Mouse (Mus musculus) embryonic fibroblast, embryonic 13.5 days (primary cell): ENCODE results near the gene Mrps21.
A peak's percentile ranks its signal among the peaks of the same experiment; 100 is the strongest.

Source experiments
- CTCF ChIP-seq: IDR thresholded peaks from 2 replicates; pipeline ENCODE4 v1.5.1; 2011; ENCODE audit warnings: mild to moderate bottlenecking, control low read depth, low read length, moderate library complexity, borderline replicate concordance; ENCODE audit not compliant: insufficient read depth
- POLR2A ChIP-seq: IDR thresholded peaks from 2 replicates; pipeline ENCODE4 v1.6.1; 2011; ENCODE audit warnings: low read depth, mild to moderate bottlenecking, control low read depth, low read length, moderate library complexity

DNA sequence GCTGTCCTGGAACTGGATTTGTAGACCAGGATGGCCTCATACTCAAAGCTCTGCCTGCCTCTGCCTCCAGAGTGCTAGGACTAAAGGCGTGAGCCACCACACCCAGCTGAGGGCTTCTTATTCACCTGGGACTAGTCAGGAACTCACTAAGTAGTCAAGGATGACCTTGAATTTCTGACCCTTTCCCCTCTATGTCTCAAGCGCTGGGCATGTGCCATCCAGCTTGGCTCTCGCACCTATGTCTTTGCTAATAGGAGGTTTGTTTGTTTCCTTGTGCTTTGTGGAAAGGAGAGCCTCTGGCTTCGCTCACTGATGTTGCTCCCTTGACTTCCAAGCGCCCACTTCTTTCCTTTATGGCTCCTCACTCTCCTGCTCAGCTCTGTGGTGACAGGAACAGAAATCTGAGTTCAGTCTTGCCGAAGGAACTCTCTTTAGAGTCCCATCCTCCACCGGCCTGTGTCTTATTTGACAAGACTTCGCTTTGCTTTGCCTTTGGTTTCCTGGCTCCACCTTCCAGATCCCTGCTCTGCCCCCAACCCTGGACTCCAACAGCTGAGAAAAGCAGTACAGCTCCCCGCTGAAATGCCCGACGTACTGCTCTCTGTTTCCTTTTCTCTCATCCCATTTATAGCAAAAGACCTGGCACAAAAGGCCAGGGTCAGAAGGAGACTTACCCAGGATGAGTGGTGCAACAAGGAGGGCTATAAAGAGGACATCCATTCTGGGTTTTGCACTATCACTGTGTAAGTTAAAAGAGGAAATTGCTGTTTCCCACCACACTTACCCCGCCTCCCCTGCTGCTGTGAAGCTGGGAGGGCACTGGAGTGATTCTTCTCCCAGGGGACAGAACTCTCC, 20.1 kb upstream of the Mrps21 start, which contains the start of gene BC028528:
- no peak for TF ChIP-seq CTCF
- TF ChIP-seq POLR2A = peak; percentile 51
